Mouse (Mus musculus) midbrain, embryonic 16.5 days (tissue): Measurements from ENCODE around the gene Cyth1. TPM values are rescaled to one million over a fixed set of nuclear protein-coding genes. Genes with fewer than 3 reads are reported as not detected.

Experiments
- ATAC-seq: fragments of 200-750 bp; cut with Nextera tagmentation; 2 replicates; pipeline ENCODE4 v1.8.0; 2017; ENCODE audit warnings: moderate TSS enrichment
- H3K27ac ChIP-seq: fragments of 300-500 bp; sonication (generic); 2 replicates; pipeline ENCODE4 v1.5.1; 2014; ENCODE audit warnings: mild to moderate bottlenecking, low read length, mixed read lengths
- H3K27me3 ChIP-seq: fragments of 300-500 bp; sonication (generic); 2 replicates; pipeline ENCODE4 v1.6.1; 2014; ENCODE audit warnings: low read depth, low read length, mixed read lengths; ENCODE audit not compliant: control insufficient read depth, insufficient read depth
- H3K36me3 ChIP-seq: fragments of 300-500 bp; sonication (generic); 2 replicates; pipeline ENCODE4 v1.6.1; 2014; ENCODE audit warnings: mild to moderate bottlenecking, low read length, moderate library complexity, mixed read lengths; ENCODE audit not compliant: control insufficient read depth, insufficient read depth
- H3K4me1 ChIP-seq: fragments of 300-500 bp; sonication (generic); 2 replicates; pipeline ENCODE4 v1.6.1; 2014; ENCODE audit warnings: mild to moderate bottlenecking, low read length, mixed read lengths; ENCODE audit not compliant: control insufficient read depth, insufficient read depth
- H3K4me2 ChIP-seq: fragments of 300-500 bp; sonication (generic); 2 replicates; pipeline ENCODE4 v1.6.1; 2014; ENCODE audit warnings: mild to moderate bottlenecking, low read length, mixed read lengths
- H3K4me3 ChIP-seq: fragments of 300-500 bp; sonication (generic); 2 replicates; pipeline ENCODE4 v1.5.1; 2014; ENCODE audit warnings: low read depth, mild to moderate bottlenecking, low read length, moderate library complexity, mixed read lengths
- H3K9ac ChIP-seq: fragments of 300-500 bp; sonication (generic); 2 replicates; pipeline ENCODE4 v1.6.1; 2014; ENCODE audit warnings: low read depth, low read length, mixed read lengths
- H3K9me3 ChIP-seq: fragments of 300-500 bp; sonication (generic); replicated peaks from 2 replicates; pipeline ENCODE4 v1.6.1; 2014; ENCODE audit warnings: mild to moderate bottlenecking, low read length, mixed read lengths; ENCODE audit not compliant: control insufficient read depth, poor library complexity, severe bottlenecking
- WGBS: fragments of 180-500 bp; shearing (Covaris S2); extraction: QIAGEN DNeasy Blood & Tissue Kit; methylation state at CpG from one replicate; pipeline ENCODE4 v1.1.7; 2014; 5-methylcytosine and 5-hydroxymethylcytosine counted together
- polyA plus RNA-seq: library from polyadenylated mRNA; unstranded; fragments of >200 nt; fragmentation: Nextera tagmentation; extraction: Ambion mirVana; gene quantifications from 2 replicates; pipeline ENCODE4 v1.2.1, GENCODE M21; 2015

Gene Cyth1
- polyA plus RNA-seq, 1 experiment from 2014 or later, result 26.7 TPM

- H3K27me3 ChIP-seq, result no peaks in the 10 kb centered on the region
- H3K4me3 ChIP-seq, result no peak overlapping the region
- H3K9ac ChIP-seq, result no peak overlapping the region
- H3K27ac ChIP-seq, result no peak overlapping the region
- H3K36me3 ChIP-seq, result no peaks in the 10 kb centered on the region
- H3K4me2 ChIP-seq, result no peak overlapping the region
- WGBS, result 69% methylated on average over 3 of the region's 3 CpGs
- ATAC-seq, result no peak
- no peaks in the 10 kb centered on the region for H3K9me3 ChIP-seq
- peaks cover 6% of the 10 kb centered on the region for H3K4me1 ChIP-seq
Measured at GRCm38 (mm10) chr11:118233924-118234323, 14.5 kb downstream of the Cyth1 start.

GRCm38 (mm10) chr11:118232314-118232831 lies 16.0 kb downstream of the Cyth1 start:
- no peak overlapping the region for H3K9ac ChIP-seq
- 30% methylated on average over 7 of the region's 7 CpGs for WGBS
- no peaks in the 10 kb centered on the region for H3K9me3 ChIP-seq
- H3K4me1 ChIP-seq, result peaks cover 6% of the 10 kb centered on the region
- H3K27ac ChIP-seq, result no peak overlapping the region
- no peak overlapping the region for H3K4me2 ChIP-seq
- no peaks in the 10 kb centered on the region for H3K27me3 ChIP-seq
- H3K4me3 ChIP-seq, result no peak overlapping the region
- no peaks in the 10 kb centered on the region for H3K36me3 ChIP-seq
- no peak for ATAC-seq

- no peaks in the 10 kb centered on the region for H3K36me3 ChIP-seq
- no peak overlapping the region for H3K4me2 ChIP-seq
- H3K27me3 ChIP-seq, result no peaks in the 10 kb centered on the region
- H3K4me1 ChIP-seq, result peaks cover 6% of the 10 kb centered on the region
- no peak overlapping the region for H3K27ac ChIP-seq
- 87% methylated on average over 5 of the region's 5 CpGs for WGBS
- no peak for ATAC-seq
- H3K4me3 ChIP-seq, result no peak overlapping the region
- no peaks in the 10 kb centered on the region for H3K9me3 ChIP-seq
- H3K9ac ChIP-seq, result no peak overlapping the region
Measured at GRCm38 (mm10) chr11:118229941-118230340, 18.5 kb downstream of the Cyth1 start.

GRCm38 (mm10) chr11:118227650-118228049 lies 20.7 kb downstream of the Cyth1 start:
- Histone ChIP-seq H3K27ac (no peak overlapping the region), H3K9ac (no peak overlapping the region), H3K9me3 (no peaks in the 10 kb centered on the region), H3K4me1 (peaks cover 5% of the 10 kb centered on the region), H3K4me2 (no peak overlapping the region), H3K27me3 (no peaks in the 10 kb centered on the region), H3K36me3 (no peaks in the 10 kb centered on the region), H3K4me3 (no peak overlapping the region)
- ATAC-seq, result no peak
- 82% methylated on average over 7 of the region's 7 CpGs for WGBS

- no peak overlapping the region for H3K4me2 ChIP-seq
- H3K4me3 ChIP-seq, result no peak overlapping the region
- no peak overlapping the region for H3K27ac ChIP-seq
- ATAC-seq, result no peak
- no peaks in the 10 kb centered on the region for H3K9me3 ChIP-seq
- WGBS, result 89% methylated on average over 7 of the region's 7 CpGs
- no peaks in the 10 kb centered on the region for H3K4me1 ChIP-seq
- H3K36me3 ChIP-seq, result no peaks in the 10 kb centered on the region
- no peak overlapping the region for H3K9ac ChIP-seq
- no peaks in the 10 kb centered on the region for H3K27me3 ChIP-seq
Measured at GRCm38 (mm10) chr11:118226850-118227249, 21.5 kb downstream of the Cyth1 start.

- no peaks in the 10 kb centered on the region for H3K27me3 ChIP-seq
- H3K9me3 ChIP-seq, result no peaks in the 10 kb centered on the region
- 76% methylated on average over 1 of the region's 1 CpGs for WGBS
- H3K36me3 ChIP-seq, result no peaks in the 10 kb centered on the region
- no peak overlapping the region for H3K9ac ChIP-seq
- no peak overlapping the region for H3K27ac ChIP-seq
- no peak for ATAC-seq
- H3K4me3 ChIP-seq, result no peak overlapping the region
- no peak overlapping the region for H3K4me2 ChIP-seq
- no peaks in the 10 kb centered on the region for H3K4me1 ChIP-seq
Measured at GRCm38 (mm10) chr11:118225862-118226261, 22.5 kb downstream of the Cyth1 start.

- Histone ChIP-seq H3K36me3 (no peaks in the 10 kb centered on the region), H3K4me2 (no peak overlapping the region), H3K9me3 (no peaks in the 10 kb centered on the region), H3K4me1 (no peaks in the 10 kb centered on the region), H3K27me3 (no peaks in the 10 kb centered on the region), H3K4me3 (no peak overlapping the region), H3K27ac (no peak overlapping the region), H3K9ac (no peak overlapping the region)
- no peak for ATAC-seq
- 70% methylated on average over 12 of the region's 12 CpGs for WGBS
Measured at GRCm38 (mm10) chr11:118225056-118225836, 23.1 kb downstream of the Cyth1 start.

- Histone ChIP-seq H3K36me3 (no peaks in the 10 kb centered on the region), H3K27me3 (no peaks in the 10 kb centered on the region)
- 88% methylated on average over 10 of the region's 10 CpGs for WGBS
Measured at GRCm38 (mm10) chr11:118223416-118224067, 24.9 kb downstream of the Cyth1 start.

GRCm38 (mm10) chr11:118222917-118223316 lies 25.5 kb downstream of the Cyth1 start:
- WGBS, result 89% methylated on average over 5 of the region's 5 CpGs

More at GRCm38 (mm10) chr11:118223416-118224067, 24.9 kb downstream of the Cyth1 start:
- no peak overlapping the region for H3K27ac ChIP-seq
- H3K4me2 ChIP-seq, result no peak overlapping the region
- no peak overlapping the region for H3K4me3 ChIP-seq
- H3K9me3 ChIP-seq, result no peaks in the 10 kb centered on the region
- no peaks in the 10 kb centered on the region for H3K4me1 ChIP-seq
- H3K9ac ChIP-seq, result no peak overlapping the region
- no peak for ATAC-seq

More at GRCm38 (mm10) chr11:118222917-118223316, 25.5 kb downstream of the Cyth1 start:
- Histone ChIP-seq H3K27ac (no peak overlapping the region), H3K27me3 (no peaks in the 10 kb centered on the region), H3K9me3 (no peaks in the 10 kb centered on the region), H3K9ac (no peak overlapping the region), H3K4me3 (no peak overlapping the region), H3K4me2 (no peak overlapping the region), H3K36me3 (no peaks in the 10 kb centered on the region), H3K4me1 (no peaks in the 10 kb centered on the region)
- no peak for ATAC-seq
